Mouse (Mus musculus) embryonic fibroblast, embryonic 13.5 days (primary cell): ENCODE data around the gene Med4.

Source experiments
- CTCF ChIP-seq: IDR thresholded peaks from 2 replicates; pipeline ENCODE4 v1.5.1; 2011; ENCODE audit warnings: mild to moderate bottlenecking, control low read depth, low read length, moderate library complexity, borderline replicate concordance; ENCODE audit not compliant: insufficient read depth
- POLR2A ChIP-seq: IDR thresholded peaks from 2 replicates; pipeline ENCODE4 v1.6.1; 2011; ENCODE audit warnings: low read depth, mild to moderate bottlenecking, control low read depth, low read length, moderate library complexity

DNA sequence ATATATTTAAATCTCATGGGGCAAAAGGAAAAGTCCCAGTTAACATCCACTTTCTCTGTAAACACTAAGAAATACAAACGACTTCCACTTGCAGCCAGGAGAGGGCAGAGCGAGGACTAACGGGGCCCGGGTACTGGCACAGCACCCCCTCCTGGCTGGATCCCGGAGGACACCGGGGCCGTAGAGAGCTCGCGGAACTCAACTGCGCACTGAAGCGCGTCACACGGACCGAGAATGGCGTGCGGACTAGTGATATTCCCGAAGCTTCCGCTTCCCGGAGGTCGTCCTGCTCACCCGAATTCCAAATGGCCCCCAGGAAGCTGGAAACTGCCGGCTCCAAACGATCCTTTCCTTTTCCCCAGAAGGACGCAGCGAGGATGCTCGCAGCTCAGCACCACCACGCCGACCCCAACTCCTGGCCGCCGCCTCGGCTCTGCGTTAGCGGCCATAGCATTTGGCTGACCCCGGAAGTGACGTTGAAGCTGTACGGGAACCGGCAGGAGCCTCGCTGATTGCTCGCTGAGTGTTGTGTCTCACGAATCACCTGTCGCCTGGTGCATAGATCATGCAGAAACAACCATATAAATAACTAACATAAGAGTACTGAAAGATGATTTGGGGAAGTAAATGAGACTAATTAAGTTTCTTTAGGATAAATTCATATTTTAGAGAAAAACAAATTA, 15.1 kb downstream of the Med4 start, which contains the start of gene Sucla2:
- TF ChIP-seq POLR2A (peak; percentile 25; the same call in 1 of the 2 replicates), CTCF (peak; percentile 90)
